Mouse (Mus musculus) intestine, postnatal 0 days (tissue): ENCODE measurements around the gene Gm28539. TPM values are rescaled to one million over a fixed set of nuclear protein-coding genes. Genes with fewer than 3 reads are reported as not detected.

ENCODE experiments used
- ATAC-seq: fragments of 200-750 bp; cut with Nextera tagmentation; 2 replicates; pipeline ENCODE4 v1.8.0; 2017; ENCODE audit warnings: mild to moderate bottlenecking, moderate TSS enrichment, moderate library complexity
- H3K27ac ChIP-seq: fragments of 300-500 bp; sonication (generic); 2 replicates; pipeline ENCODE4 v1.5.1; 2014; ENCODE audit warnings: mild to moderate bottlenecking, low read depth, low read length, moderate library complexity
- H3K27me3 ChIP-seq: fragments of 300-500 bp; sonication (generic); replicated peaks from 2 replicates; pipeline ENCODE4 v1.6.1; 2014; ENCODE audit warnings: low read length, mixed read lengths; ENCODE audit not compliant: control insufficient read depth, insufficient read depth
- H3K36me3 ChIP-seq: fragments of 300-500 bp; sonication (generic); 2 replicates; pipeline ENCODE4 v1.6.1; 2014; ENCODE audit warnings: mild to moderate bottlenecking, moderate library complexity; ENCODE audit not compliant: control insufficient read depth, insufficient read depth
- H3K4me1 ChIP-seq: fragments of 300-500 bp; sonication (generic); replicated peaks from 2 replicates; pipeline ENCODE4 v1.6.1; 2014; ENCODE audit warnings: antibody characterized with exemption, low read length, mixed read lengths; ENCODE audit not compliant: control insufficient read depth, insufficient read depth
- H3K4me2 ChIP-seq: fragments of 300-500 bp; sonication (generic); replicated peaks from 2 replicates; pipeline ENCODE4 v1.6.1; 2014; ENCODE audit warnings: low read depth, mild to moderate bottlenecking, moderate library complexity
- H3K4me3 ChIP-seq: fragments of 300-500 bp; sonication (generic); 2 replicates; pipeline ENCODE4 v1.5.1; 2014; ENCODE audit warnings: low read depth, low read length
- H3K9ac ChIP-seq: fragments of 300-500 bp; sonication (generic); 2 replicates; pipeline ENCODE4 v1.6.1; 2014; ENCODE audit warnings: mild to moderate bottlenecking, low read depth, low read length
- H3K9me3 ChIP-seq: fragments of 300-500 bp; sonication (generic); 2 replicates; pipeline ENCODE4 v1.6.1; 2016; ENCODE audit warnings: mixed run types; ENCODE audit not compliant: control insufficient read depth
- CTCF ChIP-seq: sonication (generic); IDR thresholded peaks from 2 replicates; pipeline ENCODE4 v1.5.1; 2016; ENCODE audit warnings: low read depth, mild to moderate bottlenecking, control low read depth, antibody characterized with exemption, moderate library complexity
- WGBS: fragments of 180-500 bp; shearing (Covaris S2); extraction: QIAGEN DNeasy Blood & Tissue Kit; methylation state at CpG from one replicate; pipeline ENCODE4 v1.1.7; 2014; 5-methylcytosine and 5-hydroxymethylcytosine counted together
- polyA plus RNA-seq: library from polyadenylated mRNA; unstranded; fragments of >200 nt; fragmentation: Nextera tagmentation; extraction: Ambion mirVana; gene quantifications from 2 replicates; pipeline ENCODE4 v1.2.1, GENCODE M21; 2015

Gm28539 gene
- polyA plus RNA-seq, 1 experiment from 2014 or later = not detected

- H3K4me3 ChIP-seq = no peak overlapping the region
- H3K27me3 ChIP-seq = no peaks in the 10 kb centered on the region
- H3K4me2 ChIP-seq = no peak overlapping the region
- H3K9me3 ChIP-seq = no peaks in the 10 kb centered on the region
- 94% methylated on average over 6 of the region's 6 CpGs for WGBS
- no peaks in the 10 kb centered on the region for H3K4me1 ChIP-seq
- H3K36me3 ChIP-seq = peaks cover 61% of the 10 kb centered on the region
- TF ChIP-seq CTCF = no peak
- H3K27ac ChIP-seq = no peak overlapping the region
- no peak for ATAC-seq
- H3K9ac ChIP-seq = no peak overlapping the region
Measured at GRCm38 (mm10) chr16:18943906-18944305, 107.5 kb downstream of the Gm28539 start.

- Histone ChIP-seq H3K4me3 (no peak overlapping the region), H3K9ac (no peak overlapping the region), H3K9me3 (no peaks in the 10 kb centered on the region), H3K4me1 (no peaks in the 10 kb centered on the region), H3K27ac (no peak overlapping the region), H3K4me2 (no peak overlapping the region), H3K36me3 (peaks cover 84% of the 10 kb centered on the region), H3K27me3 (no peaks in the 10 kb centered on the region)
- no peak for ATAC-seq
- no peak for TF ChIP-seq CTCF
- WGBS = 98% methylated on average over 9 of the region's 9 CpGs
Measured at GRCm38 (mm10) chr16:18948941-18949340, 112.6 kb downstream of the Gm28539 start.

DNA sequence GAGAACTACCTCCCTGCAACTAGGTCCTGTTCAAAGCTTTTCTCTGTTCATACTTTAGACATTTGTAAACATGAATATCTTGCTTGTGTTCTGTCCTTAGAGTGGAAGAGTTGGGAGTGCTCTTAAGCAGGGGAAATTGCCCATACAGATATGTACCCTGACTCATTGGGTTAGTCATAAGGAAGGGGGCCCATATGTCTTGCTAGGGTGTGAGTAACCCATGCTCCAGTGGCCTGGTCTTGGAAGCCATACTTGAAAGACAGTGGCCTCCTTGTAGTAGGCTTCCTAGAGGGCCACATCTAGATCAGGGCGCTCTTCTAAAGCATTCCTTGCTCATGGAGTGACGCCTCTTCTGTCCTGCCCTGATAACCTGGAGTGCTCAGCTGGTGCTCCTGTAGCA, 114.0 kb downstream of the Gm28539 start:
- no peaks in the 10 kb centered on the region for H3K4me1 ChIP-seq
- peaks cover 92% of the 10 kb centered on the region for H3K36me3 ChIP-seq
- H3K27ac ChIP-seq = no peak overlapping the region
- no peak overlapping the region for H3K4me2 ChIP-seq
- TF ChIP-seq CTCF = no peak
- H3K9ac ChIP-seq = no peak overlapping the region
- H3K9me3 ChIP-seq = no peaks in the 10 kb centered on the region
- WGBS = 97% methylated on average over 2 of the region's 2 CpGs
- ATAC-seq = no peak
- no peak overlapping the region for H3K4me3 ChIP-seq
- H3K27me3 ChIP-seq = no peaks in the 10 kb centered on the region

- Histone ChIP-seq H3K27me3 (no peaks in the 10 kb centered on the region), H3K9me3 (no peaks in the 10 kb centered on the region), H3K4me3 (no peak overlapping the region), H3K4me1 (no peaks in the 10 kb centered on the region), H3K4me2 (no peak overlapping the region), H3K36me3 (peaks cover 88% of the 10 kb centered on the region), H3K27ac (no peak overlapping the region), H3K9ac (no peak overlapping the region)
- no peak for ATAC-seq
- TF ChIP-seq CTCF = no peak
Measured at GRCm38 (mm10) chr16:18952813-18953212, 116.4 kb downstream of the Gm28539 start.

DNA sequence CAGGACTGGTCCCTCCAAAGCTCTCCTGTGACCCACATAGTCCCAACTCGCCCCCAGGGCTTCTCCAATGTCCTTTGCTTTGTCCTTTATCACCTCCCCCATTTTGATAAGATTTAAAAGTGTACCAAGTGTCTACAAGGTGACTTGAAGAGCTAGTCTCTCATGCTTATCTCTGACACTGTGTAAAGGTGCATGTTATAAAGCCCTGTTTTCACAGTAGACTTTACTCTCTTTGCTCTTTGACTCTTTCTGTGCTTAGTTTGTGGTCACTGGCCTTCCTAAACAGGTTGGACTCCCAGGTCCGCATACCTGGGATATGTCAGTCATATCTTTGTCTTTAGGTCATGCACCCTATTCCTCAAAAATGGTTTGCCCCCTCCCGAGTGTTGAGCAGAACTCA, 118.7 kb downstream of the Gm28539 start:
- H3K36me3 ChIP-seq = peaks cover 70% of the 10 kb centered on the region
- H3K4me1 ChIP-seq = no peaks in the 10 kb centered on the region
- 0 out of 2 replicates have a peak, but pooled peaks have one; percentile 31 for ATAC-seq
- TF ChIP-seq CTCF = no peak
- H3K4me3 ChIP-seq = no peak overlapping the region
- no peak overlapping the region for H3K27ac ChIP-seq
- H3K27me3 ChIP-seq = no peaks in the 10 kb centered on the region
- H3K9ac ChIP-seq = no peak overlapping the region
- no peaks in the 10 kb centered on the region for H3K9me3 ChIP-seq
- 66% methylated on average over 3 of the region's 3 CpGs for WGBS
- H3K4me2 ChIP-seq = no peak overlapping the region

DNA sequence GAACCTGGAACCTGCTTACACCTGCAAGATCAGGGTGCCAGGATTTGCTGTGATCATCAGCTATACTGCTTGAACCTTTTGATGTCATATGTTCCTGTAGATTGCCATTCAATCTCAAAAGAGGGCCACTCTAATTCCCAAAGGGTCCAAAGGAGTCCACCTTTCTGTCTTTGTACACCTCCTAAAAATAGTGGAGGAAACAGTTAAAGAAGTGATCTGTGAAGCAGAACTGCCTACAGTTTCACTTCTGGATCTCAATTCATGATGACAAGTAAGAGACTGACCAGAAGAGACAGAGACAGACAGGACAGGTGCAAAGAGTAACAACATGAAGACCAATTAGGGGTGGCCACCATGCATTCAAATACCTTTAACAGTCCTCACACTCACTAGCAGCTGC, 127.1 kb downstream of the Gm28539 start:
- H3K4me3 ChIP-seq = no peak overlapping the region
- 0 out of 2 replicates have a peak overlapping the region, but pooled peaks have one; percentile 7 for H3K27ac ChIP-seq
- no peak overlapping the region for H3K4me2 ChIP-seq
- TF ChIP-seq CTCF = no peak
- no peak overlapping the region for H3K9ac ChIP-seq
- H3K36me3 ChIP-seq = peaks cover 44% of the 10 kb centered on the region
- H3K9me3 ChIP-seq = peaks cover 3% of the 10 kb centered on the region; the same call in 1 of the 2 replicates
- H3K27me3 ChIP-seq = no peaks in the 10 kb centered on the region
- H3K4me1 ChIP-seq = no peaks in the 10 kb centered on the region
- no peak for ATAC-seq

DNA sequence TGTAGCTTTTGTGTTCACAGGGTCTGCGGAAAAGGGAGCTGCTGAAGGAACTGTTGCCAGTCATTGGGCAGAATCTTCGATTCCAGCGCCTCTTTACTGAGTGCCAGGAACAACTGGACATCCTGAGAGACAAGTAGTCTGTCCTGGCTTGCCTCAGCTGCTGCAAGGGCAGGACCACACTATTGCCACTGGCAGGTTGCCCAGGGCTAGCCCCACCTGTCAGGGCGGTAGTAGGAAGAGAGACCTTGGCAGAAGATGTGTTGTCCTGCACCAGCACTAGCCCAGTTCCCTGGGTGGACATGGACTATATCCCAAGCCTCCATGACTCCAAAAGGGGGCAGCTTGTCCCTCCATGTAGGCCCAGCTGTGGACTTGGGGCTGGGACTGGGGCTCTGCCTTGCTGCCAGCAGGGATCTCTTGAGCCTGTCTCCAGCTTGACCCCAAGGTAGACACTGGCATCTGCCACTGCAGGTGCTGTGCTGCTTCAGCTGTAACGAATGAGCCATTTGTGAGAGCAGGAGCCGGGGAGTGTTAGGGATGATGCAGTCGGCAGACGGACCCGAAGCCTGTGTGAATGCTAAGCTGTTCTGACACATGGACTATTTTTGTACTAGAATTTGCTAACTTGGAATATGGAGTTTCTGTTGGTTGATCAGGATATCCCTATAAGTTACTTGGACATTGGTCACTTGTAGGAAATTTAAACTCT, 133.2 kb downstream of the Gm28539 start:
- H3K27ac ChIP-seq = no peak overlapping the region
- H3K4me3 ChIP-seq = no peak overlapping the region
- H3K9ac ChIP-seq = no peak overlapping the region
- H3K4me1 ChIP-seq = no peaks in the 10 kb centered on the region
- ATAC-seq = no peak
- no peaks in the 10 kb centered on the region for H3K9me3 ChIP-seq
- TF ChIP-seq CTCF = no peak
- 90% methylated on average over 9 of the region's 9 CpGs for WGBS
- H3K4me2 ChIP-seq = no peak overlapping the region
- peaks cover 35% of the 10 kb centered on the region for H3K36me3 ChIP-seq
- H3K27me3 ChIP-seq = no peaks in the 10 kb centered on the region
